Mouse (Mus musculus) liver, embryonic 14.5 days (tissue): ENCODE data around the gene Olfr976. TPM values are rescaled to one million over a fixed set of nuclear protein-coding genes. Genes with fewer than 3 reads are reported as not detected.
"Not testable (repeated sequence)": the region's sequence is repeated elsewhere in the genome, so short reads cannot be mapped to it uniquely, and the experiment has no call there.

Experiments used
- ATAC-seq: fragments of 200-750 bp; cut with Nextera tagmentation; 2 replicates; pipeline ENCODE4 v1.8.0; 2017; ENCODE audit warnings: moderate number of reproducible peaks, mild to moderate bottlenecking, moderate library complexity; ENCODE audit not compliant: insufficient read depth
- DNase-seq, 3 experiments: peaks; one replicate each; pipeline ENCODE4 v3.0.0-alpha.2; 2012 to 2013; ENCODE audit warnings: low read depth in 3 of 3, low spot score in 3 of 3
- H3K27ac ChIP-seq: fragments of 300-500 bp; sonication (generic); 2 replicates; pipeline ENCODE4 v1.5.1; 2014; ENCODE audit warnings: moderate library complexity, mild to moderate bottlenecking, control low read depth, inconsistent platforms
- H3K27me3 ChIP-seq: fragments of 300-500 bp; sonication (generic); 2 replicates; pipeline ENCODE4 v1.6.1; 2014; ENCODE audit warnings: mild to moderate bottlenecking, low read length, moderate library complexity; ENCODE audit not compliant: control insufficient read depth, insufficient read depth
- H3K36me3 ChIP-seq: fragments of 300-500 bp; sonication (generic); replicated peaks from 2 replicates; pipeline ENCODE4 v1.6.1; 2014; ENCODE audit warnings: low read depth; ENCODE audit not compliant: control insufficient read depth, insufficient read depth
- H3K4me1 ChIP-seq, 2 experiments: fragments of 200-500 bp in 1 of 2; fragments of 300-500 bp in 1 of 2; sonication (generic) in 1 of 2; replicated peaks; 2 replicates each; pipeline ENCODE4 v1.6.1; 2012 to 2014; ENCODE audit warnings: antibody characterized with exemption in 1 of 2, inconsistent platforms in 1 of 2, low read length in 1 of 2; ENCODE audit not compliant: control insufficient read depth in 2 of 2, insufficient read depth in 2 of 2
- H3K4me2 ChIP-seq: fragments of 300-500 bp; sonication (generic); 2 replicates; pipeline ENCODE4 v1.6.1; 2014; ENCODE audit warnings: low read depth, mild to moderate bottlenecking, control low read depth, moderate library complexity
- H3K4me3 ChIP-seq, 2 experiments: fragments of 200-500 bp in 1 of 2; fragments of 300-500 bp in 1 of 2; sonication (generic) in 1 of 2; 2 replicates each; pipeline ENCODE4 v1.5.1; 2012 to 2014; ENCODE audit warnings: low read depth in 2 of 2, low read length in 2 of 2, mild to moderate bottlenecking in 2 of 2, control low read depth in 1 of 2, inconsistent platforms in 1 of 2, moderate library complexity in 1 of 2; ENCODE audit not compliant: insufficient read depth in 1 of 2
- H3K9ac ChIP-seq: fragments of 300-500 bp; sonication (generic); replicated peaks from 2 replicates; pipeline ENCODE4 v1.6.1; 2014; ENCODE audit warnings: mild to moderate bottlenecking, control low read depth, moderate library complexity
- H3K9me3 ChIP-seq: fragments of 300-500 bp; sonication (generic); 2 replicates; pipeline ENCODE4 v1.6.1; 2016; ENCODE audit warnings: low read length, mixed read lengths; ENCODE audit not compliant: control insufficient read depth
- CTCF ChIP-seq: IDR thresholded peaks from 2 replicates; pipeline ENCODE4 v1.5.1; 2016; ENCODE audit warnings: antibody characterized with exemption, low read depth, control low read depth
- EP300 ChIP-seq: IDR thresholded peaks from 2 replicates; pipeline ENCODE4 v1.6.1; 2016; ENCODE audit warnings: antibody characterized with exemption, low read depth
- WGBS: fragments of 180-500 bp; shearing (Covaris S2); extraction: QIAGEN DNeasy Blood & Tissue Kit; methylation state at CpG from one replicate; pipeline ENCODE4 v1.1.7; 2014; ENCODE audit not compliant: insufficient replicate concordance; 5-methylcytosine and 5-hydroxymethylcytosine counted together
- polyA plus RNA-seq, 2 experiments: library from polyadenylated mRNA; depleted of rRNA in 1 of 2; stranded (reverse) in 1 of 2; unstranded in 1 of 2; fragments of >200 nt; fragmentation: Nextera tagmentation in 1 of 2; extraction: Ambion mirVana in 1 of 2; gene quantifications; 2 replicates each; pipeline versions ENCODE4 v1.2.1 to v1.2.3; 2012 to 2014

Gene Olfr976
- polyA plus RNA-seq (2012; rRNA removed) (not detected in 2 replicates), polyA plus RNA-seq (2014; fragmentation: Nextera tagmentation; extraction: Ambion mirVana) (not detected in 2 replicates)

DNA sequence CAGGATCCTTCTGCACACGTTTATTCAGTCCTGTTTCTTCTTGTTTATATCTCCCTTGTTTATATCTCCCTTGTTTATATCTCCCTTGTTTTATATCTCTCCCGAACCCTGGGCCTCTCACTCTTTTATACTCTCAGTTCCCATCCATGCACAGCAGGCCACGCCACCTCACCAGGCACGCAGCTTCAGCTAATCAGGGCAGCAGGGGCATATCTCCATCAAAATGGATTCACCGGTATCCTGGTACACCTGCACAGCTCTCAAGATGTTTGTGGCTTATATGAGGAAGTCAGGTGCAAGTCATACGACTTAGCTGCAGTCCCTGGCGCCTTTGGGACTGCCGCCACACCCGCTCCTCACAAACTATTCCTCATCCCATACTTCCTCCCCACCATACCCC is at the start of gene Olfr976:
Olfr976 (minus strand) TSS at position 101 of the 400 bp plus-strand sequence.
- not testable (repeated sequence) for H3K4me3 ChIP-seq, H3K4me2 ChIP-seq, H3K36me3 ChIP-seq, H3K9ac ChIP-seq, H3K4me1 ChIP-seq, H3K27me3 ChIP-seq, H3K9me3 ChIP-seq, H3K27ac ChIP-seq, ATAC-seq, DNase-seq
- WGBS: 52% methylated on average over 7 of the region's 9 CpGs

DNA sequence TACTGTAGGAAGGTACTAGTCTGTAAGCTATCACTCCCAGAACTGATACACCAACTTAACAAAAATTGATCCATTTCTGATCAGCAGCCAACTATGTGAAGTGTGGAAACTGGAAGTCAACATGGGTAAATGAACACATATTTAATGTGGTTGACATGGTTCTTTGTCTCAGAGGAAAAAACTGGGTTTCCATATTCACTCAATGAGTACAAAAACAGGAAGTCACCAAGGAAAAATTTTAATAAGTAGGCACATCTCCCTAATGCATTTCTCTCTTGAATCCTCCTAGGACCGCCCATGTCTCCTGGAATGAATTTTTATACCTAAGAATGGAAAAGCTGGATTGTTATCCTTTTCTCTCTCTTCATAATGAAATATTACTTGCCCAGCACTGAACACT is 48.5 kb upstream of the Olfr976 start, which contains the start of gene Olfr980:
Olfr980 (minus strand) TSS at position 101 of the 400 bp plus-strand sequence.
- Histone ChIP-seq H3K36me3 (no peaks in the 10 kb centered on the region), H3K4me3 (no peak within 1 kb of the TSS), H3K4me1 (no peaks in the 10 kb centered on the region), H3K9me3 (no peaks in the 10 kb centered on the region), H3K4me2 (no peak within 1 kb of the TSS), H3K27ac (no peak within 1 kb of the TSS), H3K27me3 (no peaks in the 10 kb centered on the region), H3K9ac (no peak within 1 kb of the TSS)
- WGBS: 50% methylated on average over 1 of the region's 1 CpGs
- no peak for DNase-seq
- ATAC-seq: no peak
- TF ChIP-seq EP300 (no peak), CTCF (no peak)

- WGBS: 90% methylated on average over 1 of the region's 1 CpGs
- no peak for ATAC-seq
Measured at GRCm38 (mm10) chr9:40003365-40003764, 42.4 kb upstream of the Olfr976 start, which contains the start of gene Olfr979. Olfr979 (minus strand) TSS chr9:40003465.

GRCm38 (mm10) chr9:39991813-39992212 is 30.9 kb upstream of the Olfr976 start, which contains the start of gene Olfr978:
Olfr978 (plus strand) TSS chr9:39992113.
- ATAC-seq (no peak), DNase-seq (no peak)
- no peak for TF ChIP-seq CTCF
- no peak for TF ChIP-seq EP300
- WGBS: 68% methylated on average over 2 of the region's 2 CpGs
- Histone ChIP-seq H3K4me1 (no peaks in the 10 kb centered on the region), H3K27me3 (no peaks in the 10 kb centered on the region), H3K9ac (no peak within 1 kb of the TSS), H3K9me3 (no peaks in the 10 kb centered on the region), H3K4me2 (no peak within 1 kb of the TSS), H3K4me3 (no peak within 1 kb of the TSS), H3K27ac (no peak within 1 kb of the TSS), H3K36me3 (no peaks in the 10 kb centered on the region)

More at GRCm38 (mm10) chr9:40003365-40003764, 42.4 kb upstream of the Olfr976 start, which contains the start of gene Olfr979:
- no peak within 1 kb of the TSS for H3K9ac ChIP-seq
- no peak within 1 kb of the TSS for H3K27ac ChIP-seq
- H3K4me1 ChIP-seq: no peaks in the 10 kb centered on the region
- H3K36me3 ChIP-seq: no peaks in the 10 kb centered on the region
- no peaks in the 10 kb centered on the region for H3K27me3 ChIP-seq
- TF ChIP-seq EP300: no peak
- no peaks in the 10 kb centered on the region for H3K9me3 ChIP-seq
- H3K4me3 ChIP-seq: no peak within 1 kb of the TSS
- no peak within 1 kb of the TSS for H3K4me2 ChIP-seq
- no peak for DNase-seq

GRCm38 (mm10) chr9:39976581-39977145 is 15.7 kb upstream of the Olfr976 start:
- WGBS: 50% methylated on average over 1 of the region's 1 CpGs
- not testable (repeated sequence) for H3K4me1 ChIP-seq

More at GRCm38 (mm10) chr9:39976581-39977145, 15.7 kb upstream of the Olfr976 start:
- H3K4me2 ChIP-seq, H3K4me3 ChIP-seq, H3K9me3 ChIP-seq, DNase-seq, H3K36me3 ChIP-seq, H3K27me3 ChIP-seq, H3K9ac ChIP-seq, ATAC-seq, H3K27ac ChIP-seq: not testable (repeated sequence)
